Mouse (Mus musculus) olfactory bulb, adult 2 months (tissue): Measurements from ENCODE around the gene Cdk4.

ENCODE experiments used
- CTCF ChIP-seq: fragments of 200-500 bp; IDR thresholded peaks from 2 replicates; pipeline ENCODE4 v1.5.1; 2012; ENCODE audit warnings: low read depth, mild to moderate bottlenecking, low read length, moderate library complexity; ENCODE audit not compliant: insufficient read depth
- POLR2A ChIP-seq: fragments of 200-500 bp; IDR thresholded peaks from 2 replicates; pipeline ENCODE4 v1.6.1; 2012; ENCODE audit warnings: mild to moderate bottlenecking, low read depth, low read length, moderate library complexity; ENCODE audit not compliant: insufficient read depth

- no peak for TF ChIP-seq POLR2A
- TF ChIP-seq CTCF, result no peak
Observed at GRCm38 (mm10) chr10:127114408-127114807, 51.1 kb downstream of the Cdk4 start.
